Mouse (Mus musculus) ES-Bruce4 (cell line): ENCODE measurements around the gene Nceh1.

Experiments used
- CTCF ChIP-seq: IDR thresholded peaks from one replicate; pipeline ENCODE4 v1.8.1; 2011; ENCODE audit warnings: low read depth, low read length
- EP300 ChIP-seq: IDR thresholded peaks from 2 replicates; pipeline ENCODE4 v1.6.1; 2011; ENCODE audit warnings: low read depth, low read length; ENCODE audit not compliant: insufficient read depth
- POLR2A ChIP-seq: IDR thresholded peaks from one replicate; pipeline ENCODE4 v1.8.1; 2011; ENCODE audit warnings: low read length; ENCODE audit not compliant: insufficient read depth

DNA sequence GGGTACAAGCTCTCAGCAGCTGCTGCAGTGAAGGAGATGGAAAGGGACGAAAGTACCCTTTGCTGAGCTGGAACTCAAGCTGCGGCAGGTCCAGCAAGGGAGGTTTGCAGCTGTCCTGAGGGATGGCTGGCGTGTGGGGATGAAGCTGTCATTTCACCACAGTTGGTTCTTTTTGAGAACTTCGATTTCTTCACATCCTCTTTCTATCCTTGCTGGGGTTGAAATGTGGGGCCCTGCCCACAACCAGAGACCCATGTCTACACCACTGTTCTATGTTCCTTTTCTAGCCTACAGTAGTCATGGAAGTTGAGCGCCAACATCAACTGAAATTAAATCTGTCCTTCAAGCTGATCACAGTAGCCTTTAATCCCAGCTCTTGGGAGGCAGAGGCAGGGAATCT lies 35.8 kb downstream of the Nceh1 start:
- TF ChIP-seq CTCF (no peak), EP300 (no peak), POLR2A (no peak)
